Mouse (Mus musculus) heart, postnatal 25 days (tissue): ENCODE data around the gene Hist1h2bf. TPM values are rescaled to one million over a fixed set of nuclear protein-coding genes. Genes with fewer than 3 reads are reported as not detected.
"Not testable (repeated sequence)": the region's sequence is repeated elsewhere in the genome, so short reads cannot be mapped to it uniquely, and the experiment has no call there.

ENCODE experiments used
- DNase-seq: peaks from one replicate; pipeline ENCODE4 v3.0.0; 2022; ENCODE audit warnings: low spot score
- intact Hi-C: fragments of 180-260 bp; cut with DNase I; formaldehyde crosslinking; loops from one replicate; pipeline ENCODE4 v1.15.1; 2025
- total RNA-seq, 2 experiments: library from RNA; stranded (reverse); gene quantifications; 2 replicates each; pipeline ENCODE4 v1.2.3; 2021

Hist1h2bf gene
- total RNA-seq, 2 experiments from 2014 or later: 16.8 to 17.6 TPM

DNA sequence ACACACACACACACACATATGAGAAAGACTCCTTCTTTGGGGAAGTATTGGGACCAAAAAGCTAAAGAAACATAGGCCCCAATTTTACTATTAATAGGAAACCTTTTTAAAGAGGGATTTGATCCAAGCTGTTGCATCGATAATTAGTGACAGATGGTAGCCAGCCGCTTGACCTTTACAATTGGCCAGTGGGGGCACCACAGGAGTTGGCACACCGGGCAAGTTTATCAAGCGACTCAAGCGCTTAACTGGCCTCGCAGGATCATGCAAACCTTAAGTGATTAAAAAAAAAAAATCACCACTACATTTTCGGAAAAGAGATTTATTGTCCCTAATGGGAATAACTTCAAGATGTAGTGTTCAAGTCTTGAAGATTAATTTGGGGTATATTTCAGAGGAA is 18.6 kb upstream of the Hist1h2bf start:
- intact Hi-C loops: no loop called here
- DNase-seq: no peak

DNA sequence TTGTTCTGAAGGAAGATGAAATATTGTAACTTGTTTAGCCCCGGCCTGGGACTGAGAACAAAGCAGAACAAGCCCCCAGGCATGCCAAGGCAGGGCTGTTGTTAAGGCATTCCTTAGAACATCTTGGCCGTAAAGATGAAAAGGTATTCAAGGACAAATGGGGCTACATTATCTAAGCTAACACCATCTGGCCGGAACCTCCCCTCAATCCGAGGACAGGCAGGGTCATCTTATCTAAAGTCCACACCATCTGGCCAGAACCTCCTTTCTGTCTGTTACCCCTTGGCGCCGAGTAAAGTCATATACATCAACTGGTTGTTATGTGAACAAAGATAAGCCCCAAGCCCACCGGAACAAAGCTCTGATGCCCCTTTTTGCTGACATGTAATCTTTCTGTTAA is 17.9 kb upstream of the Hist1h2bf start:
- DNase-seq, intact Hi-C loops: not testable (repeated sequence)

DNA sequence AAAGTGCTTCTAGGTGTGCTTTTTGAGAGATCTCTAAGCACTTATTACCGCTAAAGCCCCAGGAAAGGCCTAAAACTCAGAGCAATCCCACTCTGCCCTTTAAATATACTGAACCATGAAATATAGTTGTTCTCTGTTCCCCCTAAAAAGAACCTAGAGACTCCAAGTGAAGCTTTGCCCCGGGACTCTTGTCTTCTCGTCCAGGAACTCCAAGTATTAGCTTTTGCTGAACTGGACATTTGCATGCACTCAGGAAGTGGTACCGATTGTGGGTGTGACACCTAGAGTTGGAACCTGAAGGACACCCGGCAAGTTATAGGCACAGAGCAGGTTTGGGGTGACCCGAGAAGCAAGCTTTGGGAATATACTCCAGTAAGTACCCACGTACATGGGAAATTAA is 17.2 kb upstream of the Hist1h2bf start:
- intact Hi-C loops: no loop called here
- no peak for DNase-seq

DNA sequence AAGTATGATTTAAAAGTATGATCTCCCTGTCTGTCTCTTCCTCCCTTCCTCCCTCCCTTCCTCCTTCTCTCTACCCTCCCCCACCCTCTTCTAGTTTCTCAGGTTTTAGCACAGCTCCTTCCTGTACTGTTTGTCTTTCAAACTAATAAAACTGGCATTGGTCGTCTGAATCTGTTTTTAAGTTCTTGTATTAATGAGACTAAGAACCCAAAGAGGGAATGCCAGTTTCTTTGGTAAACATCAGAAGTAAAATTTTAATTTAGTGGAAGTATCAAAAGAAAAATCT is 12.9 kb upstream of the Hist1h2bf start:
- intact Hi-C loops: loop anchor here (5.0 kb wide), 2 partner anchors 1545 to 1830 kb away; partner anchors contain the start of genes Hist1h2ag, Hist1h2bj and Hist1h4i

DNA sequence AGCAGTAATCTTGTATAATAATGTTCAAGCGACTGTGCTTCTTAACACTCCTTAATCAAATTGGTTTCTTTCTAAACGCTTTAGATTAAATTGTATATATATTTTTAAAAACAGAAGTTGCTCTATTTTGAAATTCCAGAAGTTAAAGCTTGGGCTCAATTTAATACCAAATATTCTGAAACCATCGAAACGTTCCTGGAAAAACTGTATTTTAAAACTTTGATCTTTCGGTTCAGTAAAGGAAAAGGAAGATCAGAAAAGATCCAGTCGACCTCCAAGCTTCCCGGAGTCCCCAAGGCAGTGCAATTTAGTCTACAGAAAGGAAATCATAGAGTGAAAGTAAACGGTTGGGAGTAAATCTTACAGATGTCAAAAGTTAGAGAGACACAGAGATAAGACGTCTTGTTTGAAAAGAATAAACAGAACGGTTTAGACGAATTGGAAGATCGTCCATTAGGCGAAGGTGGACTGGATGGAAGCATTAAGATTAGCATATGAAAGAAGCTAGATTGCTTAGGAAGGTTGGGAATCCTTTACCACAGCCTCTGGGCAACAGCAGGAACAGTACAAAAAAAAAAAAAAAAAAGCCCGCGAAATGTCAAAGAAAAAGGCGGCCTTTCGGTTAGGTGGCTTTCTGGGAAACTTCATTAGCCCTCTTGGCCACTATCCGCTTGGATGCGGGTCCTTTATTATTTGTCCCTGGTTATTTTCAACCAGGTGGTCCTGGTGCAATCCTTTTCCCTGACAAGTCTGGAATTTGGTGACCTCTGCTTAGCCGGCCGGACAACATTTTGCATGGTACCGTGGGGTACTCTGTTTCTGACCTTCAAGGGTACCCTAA is 12.3 kb upstream of the Hist1h2bf start:
- DNase-seq: no peak
- intact Hi-C loops: loop anchor here (5.0 kb wide), 2 partner anchors 1544 to 1829 kb away; partner anchors contain the start of genes Hist1h2ag, Hist1h2bj and Hist1h4i

More for the DNA sequence above, 12.9 kb upstream of the Hist1h2bf start:
- DNase-seq: no peak

DNA sequence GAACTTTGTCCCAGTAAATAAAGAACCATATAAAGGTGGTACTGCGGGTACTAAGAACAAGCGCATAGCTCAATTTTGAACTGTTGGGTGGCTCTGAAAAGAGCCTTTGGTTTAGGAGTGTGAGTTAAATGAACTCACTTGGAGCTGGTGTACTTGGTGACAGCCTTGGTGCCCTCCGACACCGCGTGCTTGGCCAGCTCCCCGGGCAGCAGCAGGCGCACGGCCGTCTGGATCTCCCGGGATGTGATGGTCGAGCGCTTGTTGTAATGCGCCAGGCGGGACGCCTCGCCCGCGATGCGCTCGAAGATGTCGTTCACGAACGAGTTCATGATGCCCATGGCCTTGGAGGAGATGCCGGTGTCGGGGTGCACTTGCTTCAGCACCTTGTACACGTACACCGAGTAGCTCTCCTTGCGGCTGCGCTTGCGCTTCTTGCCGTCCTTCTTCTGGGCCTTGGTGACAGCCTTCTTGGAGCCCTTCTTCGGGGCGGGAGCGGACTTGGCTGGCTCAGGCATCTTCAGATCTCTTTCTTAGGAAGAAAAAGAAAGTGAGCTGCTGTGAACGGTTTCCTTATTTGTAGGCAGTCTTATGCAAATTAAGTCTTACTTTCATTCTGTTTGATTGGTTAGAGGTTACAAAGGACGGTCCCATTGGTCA is 11.6 kb upstream of the Hist1h2bf start:
- intact Hi-C loops: loop anchor here (1.0 to 5.0 kb wide), 3 partner anchors 36 to 1828 kb away; partner anchors contain the start of genes Hist1h2ag, Hist1h2be, Hist1h2bj and Hist1h4i
- DNase-seq: peak; percentile 66

DNA sequence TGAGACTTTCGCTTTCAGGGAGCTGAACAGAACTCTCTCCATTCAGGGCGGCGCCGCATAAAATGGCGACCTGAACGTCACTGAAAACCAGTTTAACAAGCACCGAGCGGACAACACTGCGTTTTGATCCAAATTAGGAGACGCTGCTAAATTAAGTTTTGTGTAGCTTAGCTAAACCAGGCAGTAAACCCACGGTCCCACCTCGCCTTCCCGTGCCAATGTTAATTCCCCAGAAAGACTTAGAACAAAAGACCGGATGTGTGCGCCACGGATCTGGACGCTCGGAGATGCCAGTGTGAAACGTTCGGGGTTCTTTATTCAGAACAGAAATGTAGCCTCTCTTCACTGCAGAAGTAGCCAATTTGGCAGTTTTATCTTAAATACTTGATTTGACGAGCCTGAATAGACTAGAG is 11.0 kb upstream of the Hist1h2bf start:
- DNase-seq: peak; percentile 50
- intact Hi-C loops: loop anchor here (1.0 to 5.0 kb wide), 3 partner anchors 36 to 1828 kb away; partner anchors contain the start of genes Hist1h2ag, Hist1h2be, Hist1h2bj and Hist1h4i

DNA sequence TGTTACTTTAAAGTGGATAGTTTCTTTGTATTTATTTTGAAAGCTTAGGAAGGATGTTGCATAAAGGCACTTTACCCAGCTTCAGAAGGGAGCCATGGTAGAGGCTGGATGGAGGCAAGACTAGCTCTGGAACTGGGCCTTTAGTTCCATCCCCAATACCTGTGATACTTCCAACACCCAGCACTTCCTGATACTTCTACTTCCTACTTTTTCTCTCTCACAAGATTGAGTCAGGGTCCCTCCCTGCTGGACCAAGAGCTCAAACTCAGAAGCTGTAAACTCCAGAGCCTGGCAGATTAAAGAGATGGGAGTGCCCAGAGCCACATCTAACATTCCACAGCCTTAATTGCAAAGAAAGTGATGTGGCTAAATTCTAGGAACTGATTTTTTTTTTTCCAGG is 10.3 kb upstream of the Hist1h2bf start:
- DNase-seq: no peak
- intact Hi-C loops: loop anchor here (5.0 kb wide), 3 partner anchors 52 to 168 kb away; partner anchors contain the start of genes Hist1h2ab, Hist1h2af, Hist1h3b and Hist1h4h

DNA sequence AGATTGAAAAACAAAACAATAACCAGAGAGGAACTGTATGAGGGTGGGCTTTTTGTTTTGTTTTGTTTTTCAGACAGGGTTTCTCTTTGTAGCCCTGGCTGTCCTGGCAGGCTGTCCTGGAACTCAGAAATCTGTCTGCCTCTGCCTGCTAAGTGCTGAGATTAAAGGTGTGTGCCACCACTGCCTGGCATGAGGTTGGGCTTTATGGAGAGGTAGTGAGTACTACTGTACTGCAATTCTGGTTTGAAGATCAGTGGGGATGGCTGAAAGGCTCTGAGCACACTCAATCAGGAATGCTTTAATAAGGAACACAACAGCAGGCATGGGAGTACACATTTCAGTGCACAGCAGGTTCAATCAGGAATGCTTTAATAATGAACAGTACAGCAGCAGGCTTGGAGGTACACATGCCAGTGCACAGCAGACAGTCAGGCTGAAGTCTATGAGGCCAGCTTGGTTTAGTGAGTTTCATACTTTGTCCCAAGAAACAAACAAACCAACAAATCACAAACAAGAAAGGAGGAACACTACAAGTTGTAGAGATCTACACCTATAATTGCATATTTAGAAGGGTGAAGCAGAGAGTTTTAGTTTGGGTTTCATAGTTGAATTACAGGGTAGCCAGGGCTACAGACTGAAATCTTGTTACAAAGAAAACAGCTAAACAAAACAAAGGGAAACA is 9.5 kb upstream of the Hist1h2bf start:
- no peak for DNase-seq
- intact Hi-C loops: loop anchor here (5.0 kb wide), 3 partner anchors 51 to 169 kb away; partner anchors contain the start of genes Hist1h2ab, Hist1h2af, Hist1h3b and Hist1h4h

DNA sequence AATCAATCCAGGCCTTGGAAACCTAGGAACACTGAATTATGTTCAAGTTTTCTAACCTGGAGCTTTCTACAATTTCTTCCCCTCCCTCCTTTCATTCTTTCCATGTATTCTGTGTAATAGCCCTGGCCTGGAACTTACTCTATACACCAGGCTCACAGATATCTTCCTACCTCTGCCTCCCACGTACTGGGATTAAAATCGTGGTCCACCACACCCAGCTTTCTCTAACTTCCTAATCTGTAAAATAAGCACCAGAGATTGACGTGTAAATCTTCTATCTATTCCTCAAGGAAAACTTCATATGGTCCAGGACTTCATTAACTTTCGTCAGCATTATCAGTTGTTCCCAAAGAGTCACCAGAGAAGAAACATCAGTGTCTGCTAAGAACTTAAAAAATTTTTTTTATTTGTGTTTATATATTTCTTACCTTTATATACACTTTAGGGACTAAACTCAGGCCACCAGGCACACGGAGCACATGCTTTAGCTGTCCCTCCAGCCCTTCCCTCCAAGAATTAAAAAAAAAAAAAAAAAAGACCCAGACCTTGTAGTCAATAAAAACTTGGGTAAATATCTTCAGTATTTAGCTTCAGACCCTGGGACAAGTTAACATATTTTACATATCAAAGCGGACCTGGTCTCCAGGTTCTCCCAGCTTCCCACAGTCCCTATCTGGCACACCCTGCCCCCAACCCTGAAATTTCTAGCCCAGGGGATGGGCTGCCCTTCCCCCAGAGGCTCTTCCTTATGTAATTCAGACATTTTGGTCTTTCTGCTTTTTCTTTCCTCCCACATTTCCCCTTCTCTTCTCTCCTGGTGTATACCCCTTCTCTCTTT is 8.4 kb upstream of the Hist1h2bf start:
- intact Hi-C loops: loop anchor here (5.0 kb wide), 3 partner anchors 50 to 170 kb away; partner anchors contain the start of genes Hist1h2ab, Hist1h2af, Hist1h3b and Hist1h4h
- DNase-seq: no peak

DNA sequence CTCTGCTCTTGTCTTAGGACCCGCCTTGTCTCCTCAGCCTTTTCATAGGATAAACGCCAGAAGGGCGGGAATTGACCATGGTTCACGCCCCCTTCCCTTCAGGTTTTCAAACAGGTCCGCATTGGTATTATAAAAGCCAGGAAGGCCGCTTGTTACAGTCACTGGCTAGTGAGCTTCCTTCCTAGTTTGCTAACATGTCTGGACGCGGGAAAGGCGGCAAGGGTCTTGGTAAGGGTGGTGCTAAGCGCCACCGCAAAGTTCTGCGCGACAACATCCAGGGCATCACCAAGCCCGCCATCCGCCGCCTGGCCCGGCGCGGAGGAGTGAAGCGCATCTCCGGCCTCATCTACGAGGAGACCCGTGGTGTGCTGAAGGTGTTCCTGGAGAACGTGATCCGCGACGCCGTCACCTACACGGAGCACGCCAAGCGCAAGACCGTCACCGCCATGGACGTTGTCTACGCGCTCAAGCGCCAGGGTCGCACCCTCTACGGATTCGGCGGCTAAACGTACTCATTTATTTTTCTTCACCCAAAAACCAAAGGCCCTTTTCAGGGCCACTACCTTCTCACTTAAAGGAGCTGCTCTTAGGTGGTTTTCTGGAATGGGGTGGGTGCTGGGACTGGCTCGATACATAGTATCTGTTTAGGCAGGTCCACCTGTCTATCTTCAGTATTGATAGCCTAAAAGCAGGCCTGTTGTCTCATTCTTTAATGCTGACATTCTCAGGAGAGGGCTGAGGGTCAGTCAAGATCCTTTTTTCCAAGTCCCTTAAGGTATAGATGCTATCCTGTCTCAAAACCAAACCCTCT is 7.6 kb upstream of the Hist1h2bf start, which contains the start of gene Hist1h4d:
Gene Hist1h4d (plus strand): TSS at position 191 of the 811 bp plus-strand sequence.
- intact Hi-C loops: loop anchor here (5.0 kb wide), 3 partner anchors 49 to 171 kb away; partner anchors contain the start of genes Hist1h2ab, Hist1h2af, Hist1h3b and Hist1h4h
- DNase-seq: peak; percentile 97

DNA sequence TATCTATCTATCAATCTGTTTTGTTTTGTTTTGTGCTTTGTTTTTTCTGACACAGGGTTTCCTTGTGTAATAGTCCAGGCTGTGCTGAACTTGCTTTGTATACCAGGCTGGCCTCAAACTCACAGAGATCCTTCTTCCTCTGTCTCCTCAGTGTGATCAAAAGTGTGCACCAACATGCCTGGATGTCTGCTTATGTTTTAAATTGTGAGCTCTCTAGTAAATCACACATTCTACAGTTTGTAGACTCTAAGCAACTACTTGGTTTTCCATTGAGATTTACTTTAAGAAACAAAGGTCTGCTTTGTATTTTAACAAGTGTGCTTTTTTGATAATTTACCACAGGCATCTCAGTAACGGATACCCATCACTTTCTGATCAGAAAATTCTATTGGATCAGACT is 3.8 kb upstream of the Hist1h2bf start:
- intact Hi-C loops: no loop called here
- no peak for DNase-seq

DNA sequence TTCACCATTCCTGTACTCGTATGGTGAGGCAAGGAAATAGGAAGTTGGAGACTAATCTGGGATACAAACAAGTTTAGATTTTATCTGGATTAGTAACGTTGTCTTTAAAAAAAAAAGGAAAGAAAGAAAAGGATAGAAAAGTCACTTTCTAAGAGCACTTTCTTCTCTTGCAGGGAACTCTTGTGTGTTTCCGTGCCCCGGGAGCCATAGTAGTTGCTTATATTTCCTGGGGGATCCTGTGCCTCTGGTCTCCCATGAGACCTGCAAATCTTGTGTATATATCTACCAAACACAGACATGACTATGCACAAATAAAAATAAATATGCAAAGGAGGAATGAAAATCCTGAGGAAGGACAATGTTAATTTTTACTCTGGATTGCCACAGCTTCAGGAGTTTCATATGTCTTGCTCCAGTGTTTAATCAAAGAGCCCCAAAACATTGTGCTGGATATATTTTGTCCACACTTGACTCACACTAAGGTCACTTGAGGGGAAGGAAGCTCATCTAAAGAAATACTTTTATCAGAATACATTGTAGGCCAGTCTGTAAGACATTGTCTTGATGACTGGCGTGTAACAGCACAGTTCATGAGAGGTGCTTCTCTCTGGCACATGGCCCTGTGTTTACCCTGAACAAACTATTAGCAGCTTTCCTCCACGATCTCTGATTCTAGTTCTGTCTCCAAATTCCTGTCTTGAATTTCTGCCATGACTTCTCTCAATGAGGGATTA is 3.1 kb upstream of the Hist1h2bf start:
- intact Hi-C loops: no loop called here
- no peak for DNase-seq

DNA sequence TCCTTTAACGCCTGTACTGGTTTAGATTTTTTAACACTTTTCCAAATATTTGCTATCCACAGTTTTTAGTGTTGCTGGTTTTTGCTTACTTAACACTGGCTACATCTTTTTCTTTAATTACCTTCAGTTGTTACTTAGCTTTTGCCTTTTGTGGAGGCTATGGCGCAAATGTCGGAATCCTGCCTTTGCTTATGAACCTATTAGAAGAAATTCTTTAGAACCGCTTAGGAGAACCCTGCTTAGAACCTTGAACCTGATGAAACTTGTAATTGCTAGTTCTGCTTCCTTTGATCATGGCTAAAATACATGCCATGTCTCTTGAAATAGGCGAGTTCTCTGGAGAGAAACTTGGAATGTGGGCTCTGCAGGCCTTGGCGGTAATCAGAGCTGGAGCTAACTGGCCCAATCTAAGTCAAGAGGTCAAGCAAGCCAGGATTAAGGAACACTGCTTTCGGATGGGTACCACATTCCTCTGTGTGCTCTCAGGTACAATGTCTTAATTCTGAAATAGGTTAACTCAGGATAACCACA is 2.4 kb upstream of the Hist1h2bf start:
- DNase-seq: no peak
- intact Hi-C loops: no loop called here

DNA sequence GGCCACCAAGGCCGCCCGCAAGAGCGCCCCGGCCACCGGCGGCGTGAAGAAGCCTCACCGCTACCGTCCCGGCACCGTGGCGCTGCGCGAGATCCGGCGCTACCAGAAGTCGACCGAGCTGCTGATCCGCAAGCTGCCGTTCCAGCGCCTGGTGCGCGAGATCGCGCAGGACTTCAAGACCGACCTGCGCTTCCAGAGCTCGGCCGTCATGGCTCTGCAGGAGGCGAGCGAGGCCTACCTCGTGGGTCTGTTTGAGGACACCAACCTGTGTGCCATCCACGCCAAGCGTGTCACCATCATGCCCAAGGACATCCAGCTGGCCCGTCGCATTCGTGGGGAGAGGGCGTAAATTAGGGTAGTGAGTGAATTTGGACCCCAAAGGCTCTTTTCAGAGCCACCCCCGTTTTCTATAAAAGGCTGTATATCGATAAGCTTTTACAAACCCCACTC is 1.9 kb upstream of the Hist1h2bf start:
- DNase-seq, intact Hi-C loops: not testable (repeated sequence)

DNA sequence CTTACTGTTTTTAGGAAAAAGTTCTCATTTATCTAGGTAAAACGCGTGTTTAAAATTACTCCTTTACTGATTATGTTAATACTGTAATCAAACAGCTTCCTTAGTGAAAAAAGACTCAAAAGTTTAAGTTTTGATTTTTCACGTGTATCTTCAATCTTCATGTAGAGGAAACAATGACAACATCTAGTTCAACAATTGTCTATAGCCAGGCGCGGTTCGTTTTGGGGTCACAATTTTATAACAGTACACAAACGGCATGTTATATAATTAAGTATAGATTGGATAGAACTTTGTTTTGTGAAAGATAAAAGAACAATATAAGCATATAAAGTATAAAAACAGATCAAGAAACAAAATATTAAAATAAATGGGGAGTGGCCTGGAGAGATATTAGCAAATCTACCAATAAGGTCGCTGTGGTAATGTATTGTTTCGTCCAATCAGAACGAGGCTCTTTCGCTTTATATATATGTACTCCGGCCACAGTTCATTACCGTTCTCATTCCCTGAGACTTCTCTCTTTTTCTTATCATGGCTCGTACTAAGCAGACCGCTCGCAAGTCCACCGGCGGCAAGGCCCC is 1.4 kb upstream of the Hist1h2bf start, which contains the start of gene Hist1h3d:
Gene Hist1h3d (plus strand): TSS at position 493 of the 581 bp plus-strand sequence.
- DNase-seq: no peak
- intact Hi-C loops: no loop called here
